ENCODE assay signal across 1 mouse cellular context in the genomic region with DNA sequence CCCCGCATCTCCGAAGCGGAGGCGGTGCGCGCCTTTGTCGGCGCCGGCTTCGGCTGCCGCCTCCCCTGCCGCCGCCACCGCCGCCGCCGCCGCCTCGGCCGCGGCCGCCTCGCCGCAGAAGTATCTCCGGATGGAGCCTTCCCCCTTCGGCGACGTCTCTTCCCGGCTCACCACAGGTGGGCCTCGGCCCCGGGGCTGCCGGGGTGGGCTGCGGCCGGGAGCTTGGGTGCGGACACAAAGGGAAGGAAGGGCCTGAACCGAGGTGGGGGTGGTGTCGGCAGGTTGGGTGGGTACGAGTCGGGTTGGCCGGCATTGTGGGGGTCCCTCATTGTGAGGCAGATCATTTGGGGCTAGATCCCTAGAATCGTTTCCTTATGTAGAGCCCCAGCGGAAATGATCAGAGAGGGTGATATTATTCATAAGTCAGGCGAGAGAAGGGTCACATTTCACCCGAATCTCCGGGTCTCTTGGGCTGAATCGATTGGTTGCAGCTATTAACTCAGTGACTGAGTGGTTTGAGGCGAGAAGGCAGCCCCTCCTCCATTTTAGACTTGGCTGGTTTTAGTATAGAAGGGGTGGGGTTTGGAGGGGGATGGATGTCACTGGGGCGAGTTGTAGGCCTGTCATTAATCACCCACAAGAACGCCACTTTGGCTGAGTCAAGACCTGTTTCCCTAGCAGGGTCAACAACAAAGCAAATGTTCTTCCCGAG.
A peak's percentile ranks its signal among the peaks of the same experiment; 100 is the strongest.
TF ChIP-seq lines count a peak whose summit lies in the region.

No protein-coding gene starts in this region.

TF ChIP-seq in MEL, 35 proteins besides CTCF, POLR2A, EP300 and RAD21 (continued from another document):
- TF ChIP-seq POLR2AphosphoS5 (IDR thresholded peaks at IDR 0.05; ENCODE audit: borderline replicate concordance, low read depth, low read length), result no peak
- TF ChIP-seq ZNF384 (IDR thresholded peaks at IDR 0.05; ENCODE audit: low read depth, low read length), result no peak
- TF ChIP-seq GABPA (IDR thresholded peaks at IDR 0.05; ENCODE audit: low read depth, low read length), result no peak
- TF ChIP-seq TCF12 (IDR thresholded peaks at IDR 0.05; ENCODE audit: low read depth, low read length), result no peak
- peak; percentile 91 for TF ChIP-seq TBP (IDR thresholded peaks at IDR 0.05; ENCODE audit: low read depth, low read length)
- TF ChIP-seq TAL1 (IDR thresholded peaks at IDR 0.05; ENCODE audit: low read length), result no peak
- no peak for TF ChIP-seq MEF2A (IDR thresholded peaks at IDR 0.05; ENCODE audit: extremely low read depth, insufficient replicate concordance, low read depth, low read length, poor library complexity, severe bottlenecking)
- no peak for TF ChIP-seq RCOR1 (IDR thresholded peaks at IDR 0.05; ENCODE audit: low read depth, low read length)
- no peak for TF ChIP-seq MYC (IDR thresholded peaks at IDR 0.05; ENCODE audit: low read depth, low read length)
- TF ChIP-seq MAX (IDR thresholded peaks at IDR 0.05; ENCODE audit: low read length), result no peak
- no peak for TF ChIP-seq USF1 (IDR thresholded peaks at IDR 0.05; ENCODE audit: low read depth, low read length)
- TF ChIP-seq UBTF (IDR thresholded peaks at IDR 0.05; ENCODE audit: borderline replicate concordance, insufficient read depth, low read depth, low read length), result no peak
- TF ChIP-seq MAFK (IDR thresholded peaks at IDR 0.05; ENCODE audit: borderline replicate concordance, low read depth, low read length), result no peak
